Mouse (Mus musculus) cerebellum, adult 2 months (tissue): ENCODE data around the gene Ooep.

ENCODE experiments used
- CTCF ChIP-seq: fragments of 200-500 bp; IDR thresholded peaks from 2 replicates; pipeline ENCODE4 v1.5.1; 2011; ENCODE audit warnings: low read depth, mild to moderate bottlenecking, control low read depth, low read length, moderate library complexity, borderline replicate concordance; ENCODE audit not compliant: insufficient read depth
- POLR2A ChIP-seq: fragments of 200-500 bp; IDR thresholded peaks from 2 replicates; pipeline ENCODE4 v1.6.1; 2011; ENCODE audit warnings: low read length, control low read depth, borderline replicate concordance; ENCODE audit not compliant: insufficient read depth

DNA sequence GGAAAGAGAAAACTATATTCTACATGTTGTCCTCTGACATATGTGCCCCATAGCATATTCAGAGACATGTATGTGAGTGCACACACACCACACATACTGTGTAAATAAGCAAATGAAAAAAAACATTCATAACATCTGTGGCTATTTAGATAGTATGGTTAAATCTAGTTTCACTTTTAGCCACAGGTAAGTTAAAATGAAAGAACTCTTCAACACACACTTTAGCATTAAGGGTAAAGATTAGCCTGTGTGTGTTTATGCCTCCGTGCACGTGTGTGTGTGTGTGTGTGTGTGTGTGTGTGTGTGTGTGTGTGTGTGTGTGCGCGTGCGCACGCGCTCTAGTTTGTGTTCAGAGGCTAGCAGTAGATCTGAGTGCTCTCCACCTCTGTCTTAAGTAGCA, 23.1 kb upstream of the Ooep start:
- TF ChIP-seq POLR2A (no peak), CTCF (no peak)
